16 mouse cellular contexts compared by ENCODE assay signal in genomic region chr14:38920800-38921199, GRCm38 (mm10).
"Had no signal": no experiment of that assay in that cellular context is flagged by ENCODE, and none has a peak within 500 bp of the region (broad histone marks: within the 10 kb centered on the region; RNA-seq: fewer than 3 reads in every experiment).

No protein-coding gene starts in this region.

- H3K27ac ChIP-seq: limb, embryonic 12.5 days; liver, embryonic 13.5 days; lung, embryonic 15.5 days; macrophage; midbrain, embryonic 15.5 days; neural tube, embryonic 12.5 days; stomach, postnatal 0 days had no signal

- H3K36me3 ChIP-seq: limb, embryonic 12.5 days; liver, embryonic 13.5 days; lung, embryonic 15.5 days; midbrain, embryonic 15.5 days; neural tube, embryonic 12.5 days had no signal

- H3K4me3 ChIP-seq: limb, embryonic 12.5 days; liver, embryonic 13.5 days; lung, embryonic 15.5 days; megakaryocyte, embryonic 14.5 days; midbrain, embryonic 15.5 days; neural tube, embryonic 12.5 days had no signal

- H3K4me2 ChIP-seq: limb, embryonic 12.5 days; liver, embryonic 13.5 days; lung, embryonic 15.5 days; midbrain, embryonic 11.5 days; midbrain, embryonic 15.5 days; neural tube, embryonic 12.5 days had no signal

- H3K4me1 ChIP-seq: limb, embryonic 12.5 days; liver, embryonic 13.5 days; lung, embryonic 15.5 days; megakaryocyte, embryonic 14.5 days; midbrain, embryonic 15.5 days; neural tube, embryonic 12.5 days had no signal

- ATAC-seq: liver, postnatal 0 days; midbrain, embryonic 15.5 days had no signal

- DNase-seq: kidney, adult 8-10 months; kidney, postnatal 25 days; liver; liver, embryonic 13.5 days; liver, postnatal 0 days; lung, postnatal 14 days; thymus, adult 18-20 months; thymus, postnatal 25 days had no signal

- H3K27me3 ChIP-seq: limb, embryonic 12.5 days; liver, embryonic 13.5 days; lung, embryonic 15.5 days; megakaryocyte, embryonic 14.5 days; midbrain, embryonic 15.5 days; neural tube, embryonic 12.5 days had no signal

- H3K9me3 ChIP-seq: limb, embryonic 12.5 days; liver, embryonic 13.5 days; lung, embryonic 15.5 days; megakaryocyte, embryonic 14.5 days; midbrain, embryonic 15.5 days; neural tube, embryonic 12.5 days had no signal

- H3K9ac ChIP-seq: limb, embryonic 12.5 days; liver, embryonic 13.5 days; liver, postnatal 0 days; lung, embryonic 15.5 days; midbrain, embryonic 15.5 days; neural tube, embryonic 12.5 days had no signal
